Mouse (Mus musculus) mouse trophoblast stem cell (cell line): ENCODE data around the gene Dbx1.

ENCODE experiments used
- in situ Hi-C, 2 experiments: fragments of 300-500 bp; cut with MseI, MboI; formaldehyde crosslinking; loops; 2 replicates in 1 of 2; 3 replicates in 1 of 2; pipeline ENCODE4 v1.15.1; 2025

Dbx1 gene

GRCm38 (mm10) chr7:49633375-49633956, 3.2 kb downstream of the Dbx1 start:
- in situ Hi-C loops = no loop called here

- in situ Hi-C loops = no loop called here
These were observed 4.3 kb downstream of the Dbx1 start for GRCm38 (mm10) chr7:49632391-49632790.

- in situ Hi-C loops = no loop called here
These were observed 4.8 kb downstream of the Dbx1 start for GRCm38 (mm10) chr7:49631885-49632284.

GRCm38 (mm10) chr7:49620160-49620559, 16.5 kb downstream of the Dbx1 start:
- in situ Hi-C loops = no loop called here

- in situ Hi-C loops = loop anchor here in 1 of 2 experiments (5.0 kb wide), 1 partner anchor 135 kb away; no protein-coding TSS in a partner anchor
These were observed 19.6 kb downstream of the Dbx1 start for GRCm38 (mm10) chr7:49617087-49617486.

- in situ Hi-C loops = loop anchor here in 1 of 2 experiments (5.0 kb wide), 1 partner anchor 136 kb away; no protein-coding TSS in a partner anchor
These were observed 20.4 kb downstream of the Dbx1 start for GRCm38 (mm10) chr7:49616258-49616735.

- in situ Hi-C loops = no loop called here
These were observed 31.5 kb downstream of the Dbx1 start for GRCm38 (mm10) chr7:49604965-49605795.

- in situ Hi-C loops = no loop called here
These were observed 32.4 kb downstream of the Dbx1 start for GRCm38 (mm10) chr7:49604244-49604643.

- in situ Hi-C loops = no loop called here
These were observed 35.3 kb downstream of the Dbx1 start for GRCm38 (mm10) chr7:49601191-49601975.

- in situ Hi-C loops = loop anchor here (5.0 to 25.0 kb wide), 2 partner anchors 103 to 113 kb away; no protein-coding TSS in a partner anchor
These were observed 36.7 kb downstream of the Dbx1 start for GRCm38 (mm10) chr7:49599950-49600349.

- in situ Hi-C loops = loop anchor here (5.0 to 25.0 kb wide), 2 partner anchors 101 to 111 kb away; no protein-coding TSS in a partner anchor
These were observed 38.4 kb downstream of the Dbx1 start for GRCm38 (mm10) chr7:49598225-49598624.

- in situ Hi-C loops = loop anchor here (5.0 to 25.0 kb wide), 2 partner anchors 100 to 110 kb away; no protein-coding TSS in a partner anchor
These were observed 38.9 kb downstream of the Dbx1 start for GRCm38 (mm10) chr7:49597776-49598175.

GRCm38 (mm10) chr7:49589635-49590034, 47.0 kb downstream of the Dbx1 start:
- in situ Hi-C loops = loop anchor here in 1 of 2 experiments (25.0 kb wide), 1 partner anchor 102 kb away; no protein-coding TSS in a partner anchor

GRCm38 (mm10) chr7:49586530-49587120, 50.0 kb downstream of the Dbx1 start:
- in situ Hi-C loops = loop anchor here in 1 of 2 experiments (25.0 kb wide), 1 partner anchor 99 kb away; no protein-coding TSS in a partner anchor

GRCm38 (mm10) chr7:49583176-49583575, 53.5 kb downstream of the Dbx1 start:
- in situ Hi-C loops = loop anchor here in 1 of 2 experiments (25.0 kb wide), 1 partner anchor 96 kb away; no protein-coding TSS in a partner anchor

GRCm38 (mm10) chr7:49582551-49582950, 54.1 kb downstream of the Dbx1 start:
- in situ Hi-C loops = loop anchor here in 1 of 2 experiments (25.0 kb wide), 1 partner anchor 95 kb away; no protein-coding TSS in a partner anchor

GRCm38 (mm10) chr7:49581951-49582350, 54.7 kb downstream of the Dbx1 start:
- in situ Hi-C loops = loop anchor here in 1 of 2 experiments (25.0 kb wide), 1 partner anchor 95 kb away; no protein-coding TSS in a partner anchor
